Mouse (Mus musculus) heart, embryonic 12.5 days (tissue): Measurements from ENCODE around the gene BC004004. TPM values are rescaled to one million over a fixed set of nuclear protein-coding genes. Genes with fewer than 3 reads are reported as not detected.
"Not testable (repeated sequence)": the region's sequence is repeated elsewhere in the genome, so short reads cannot be mapped to it uniquely, and the experiment has no call there.

ENCODE experiments used
- ATAC-seq: fragments of 200-750 bp; cut with Nextera tagmentation; 2 replicates; pipeline ENCODE4 v1.8.0; 2017; ENCODE audit warnings: moderate TSS enrichment, moderate library complexity; ENCODE audit not compliant: insufficient number of reproducible peaks, low FRiP score
- H3K27ac ChIP-seq: fragments of 300-500 bp; sonication (generic); 2 replicates; pipeline ENCODE4 v1.5.1; 2016; ENCODE audit warnings: mild to moderate bottlenecking, moderate library complexity; ENCODE audit not compliant: poor library complexity, severe bottlenecking
- H3K27me3 ChIP-seq: fragments of 300-500 bp; sonication (generic); replicated peaks from 2 replicates; pipeline ENCODE4 v1.6.1; 2016; ENCODE audit warnings: mild to moderate bottlenecking, moderate library complexity
- H3K36me3 ChIP-seq: fragments of 300-500 bp; sonication (generic); 2 replicates; pipeline ENCODE4 v1.6.1; 2016; ENCODE audit warnings: mild to moderate bottlenecking, moderate library complexity
- H3K4me1 ChIP-seq: fragments of 300-500 bp; sonication (generic); replicated peaks from 2 replicates; pipeline ENCODE4 v1.6.1; 2016; ENCODE audit warnings: mild to moderate bottlenecking
- H3K4me2 ChIP-seq: fragments of 300-500 bp; sonication (generic); 2 replicates; pipeline ENCODE4 v1.6.1; 2016; ENCODE audit warnings: mild to moderate bottlenecking, moderate library complexity
- H3K4me3 ChIP-seq: fragments of 300-500 bp; sonication (generic); 2 replicates; pipeline ENCODE4 v1.5.1; 2016; ENCODE audit warnings: mild to moderate bottlenecking
- H3K9ac ChIP-seq: fragments of 300-500 bp; sonication (generic); 2 replicates; pipeline ENCODE4 v1.6.1; 2016; ENCODE audit warnings: mild to moderate bottlenecking, moderate library complexity
- H3K9me3 ChIP-seq: fragments of 300-500 bp; sonication (generic); replicated peaks from 2 replicates; pipeline ENCODE4 v1.6.1; 2016; ENCODE audit warnings: mild to moderate bottlenecking, moderate library complexity
- WGBS: fragments of 180-500 bp; shearing (Covaris S2); methylation state at CpG from one replicate; pipeline ENCODE4 v1.1.7; 2016; 5-methylcytosine and 5-hydroxymethylcytosine counted together
- polyA plus RNA-seq: library from polyadenylated mRNA; unstranded; fragments of >200 nt; fragmentation: Nextera tagmentation; extraction: Ambion mirVana; gene quantifications from 2 replicates; pipeline ENCODE4 v1.2.1, GENCODE M21; 2016

BC004004 gene
- polyA plus RNA-seq, 1 experiment from 2014 or later = 80.0 TPM

DNA sequence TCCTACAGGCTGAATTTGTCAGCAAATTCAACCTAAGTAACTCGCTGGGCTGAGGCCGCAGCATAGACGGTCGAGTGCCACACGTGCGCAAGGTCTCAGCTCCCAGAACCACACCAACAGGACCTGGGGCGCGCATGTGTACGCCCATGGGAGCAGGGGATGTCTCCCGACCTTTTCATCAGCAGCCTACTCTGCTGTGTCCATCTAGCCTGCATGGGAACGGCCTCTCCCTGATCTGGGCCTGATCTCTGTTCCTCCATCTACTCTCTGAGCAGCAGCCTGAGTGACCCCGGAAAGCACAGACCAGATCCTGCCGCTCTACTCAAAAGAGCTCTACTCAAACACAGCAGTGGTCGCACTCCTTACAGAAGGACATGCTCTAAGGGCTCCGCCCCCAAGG is 8.1 kb upstream of the BC004004 start:
- no peaks in the 10 kb centered on the region for H3K9me3 ChIP-seq
- no peaks in the 10 kb centered on the region for H3K27me3 ChIP-seq
- H3K4me1 ChIP-seq = peaks cover 71% of the 10 kb centered on the region
- ATAC-seq = no peak
- no peak overlapping the region for H3K4me3 ChIP-seq
- H3K36me3 ChIP-seq = peaks cover 54% of the 10 kb centered on the region
- 92% methylated on average over 15 of the region's 15 CpGs for WGBS
- H3K4me2 ChIP-seq = no peak overlapping the region
- peak overlapping the region; percentile 1; the same call in 1 of the 2 replicates for H3K9ac ChIP-seq
- H3K27ac ChIP-seq = no peak overlapping the region

- no peak for ATAC-seq
- H3K27ac ChIP-seq = no peak overlapping the region
- peaks cover 44% of the 10 kb centered on the region for H3K36me3 ChIP-seq
- H3K9ac ChIP-seq = peak overlapping the region; percentile 21; the same call in 1 of the 2 replicates
- no peak overlapping the region for H3K4me2 ChIP-seq
- no peaks in the 10 kb centered on the region for H3K27me3 ChIP-seq
- H3K4me1 ChIP-seq = peaks cover 58% of the 10 kb centered on the region
- H3K4me3 ChIP-seq = no peak overlapping the region
- WGBS = 85% methylated on average over 22 of the region's 22 CpGs
- H3K9me3 ChIP-seq = no peaks in the 10 kb centered on the region
These were observed 6.9 kb upstream of the BC004004 start for GRCm38 (mm10) chr17:29261603-29262258.

DNA sequence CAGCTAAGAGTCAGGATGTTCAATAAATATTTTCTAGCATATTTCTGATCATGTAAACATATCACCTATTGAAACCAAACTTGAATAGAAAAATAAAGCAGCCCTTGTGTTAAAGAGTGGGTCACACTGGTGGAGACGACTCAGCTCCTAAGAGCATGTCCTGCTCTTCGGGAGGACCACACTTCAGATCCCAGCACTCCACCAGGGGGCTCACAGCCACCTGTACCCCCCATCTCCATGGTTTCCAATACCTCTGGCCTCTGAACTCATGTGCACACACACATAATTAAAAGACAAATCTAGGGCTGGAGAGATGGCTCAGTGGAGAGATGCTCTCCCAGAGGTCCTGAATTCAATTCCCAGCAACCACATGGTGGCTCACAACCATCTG is 6.3 kb upstream of the BC004004 start:
- ATAC-seq = no peak
- H3K4me1 ChIP-seq = peaks cover 53% of the 10 kb centered on the region
- H3K4me2 ChIP-seq = peak overlapping the region; percentile 83
- no peaks in the 10 kb centered on the region for H3K27me3 ChIP-seq
- H3K27ac ChIP-seq = no peak overlapping the region
- WGBS = 55% methylated on average over 2 of the region's 2 CpGs
- 0 out of 2 replicates have a peak overlapping the region, but pooled peaks have one; percentile 2 for H3K4me3 ChIP-seq
- no peaks in the 10 kb centered on the region for H3K9me3 ChIP-seq
- peak overlapping the region; percentile 52; the same call in 1 of the 2 replicates for H3K9ac ChIP-seq
- H3K36me3 ChIP-seq = peaks cover 43% of the 10 kb centered on the region

DNA sequence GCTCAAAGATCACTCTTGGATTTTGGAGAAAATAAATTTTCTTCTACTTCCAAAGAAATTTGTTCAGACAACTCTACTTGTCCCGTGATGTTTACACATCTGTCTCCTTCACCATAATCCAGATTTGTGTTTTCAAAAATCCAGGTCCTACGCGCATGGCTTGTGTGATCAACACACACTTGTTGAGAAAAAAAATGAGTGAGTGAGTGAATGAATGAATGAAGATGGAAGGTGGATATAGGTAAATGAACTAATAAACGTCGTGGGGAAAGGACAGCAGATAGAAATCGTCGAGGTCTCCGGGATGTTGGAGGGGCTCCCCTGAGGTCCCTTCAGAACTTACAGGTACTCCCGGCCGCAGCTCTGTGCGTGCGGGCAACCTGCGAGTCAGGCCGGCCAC is 5.2 kb upstream of the BC004004 start:
- Histone ChIP-seq H3K27me3 (no peaks in the 10 kb centered on the region), H3K4me3 (peak overlapping the region; percentile 87), H3K36me3 (peaks cover 32% of the 10 kb centered on the region), H3K27ac (peak overlapping the region; percentile 98), H3K4me2 (peak overlapping the region; percentile 83), H3K4me1 (peaks cover 45% of the 10 kb centered on the region), H3K9ac (peak overlapping the region; percentile 88), H3K9me3 (no peaks in the 10 kb centered on the region)
- under 1% methylated on average over 14 of the region's 14 CpGs for WGBS
- 0 out of 2 replicates have a peak, but pooled peaks have one; percentile 3 for ATAC-seq

- 7% methylated on average over 38 of the region's 38 CpGs for WGBS
- ATAC-seq = peak; percentile 60
- H3K4me1 ChIP-seq = peaks cover 40% of the 10 kb centered on the region
These were observed 4.6 kb upstream of the BC004004 start, which contains the start of gene Ppil1 for GRCm38 (mm10) chr17:29263840-29264633. Gene Ppil1 (minus strand): TSS chr17:29264186.

DNA sequence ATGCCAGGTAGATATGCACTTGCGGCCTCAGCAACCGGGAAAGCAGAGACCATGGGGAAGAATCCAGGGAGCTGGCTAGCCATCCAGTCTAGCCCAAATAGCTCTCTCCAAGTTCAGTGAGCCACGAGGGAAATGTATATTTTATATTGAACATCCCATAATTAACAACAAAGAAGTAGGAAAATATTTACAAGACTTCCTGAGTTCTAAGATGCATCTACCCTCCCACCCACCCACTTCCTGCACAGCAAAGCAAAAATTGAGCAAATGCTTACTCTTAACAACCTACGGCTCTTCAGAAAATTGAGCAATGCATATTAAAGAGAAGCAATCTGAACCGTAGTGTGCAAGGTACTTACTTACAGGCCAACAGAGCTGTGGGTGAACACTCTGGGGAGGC is 3.8 kb upstream of the BC004004 start:
- ATAC-seq = no peak
- Histone ChIP-seq H3K27ac (peak overlapping the region; percentile 98), H3K36me3 (peaks cover 23% of the 10 kb centered on the region), H3K4me1 (peaks cover 41% of the 10 kb centered on the region), H3K9me3 (no peaks in the 10 kb centered on the region), H3K27me3 (no peaks in the 10 kb centered on the region), H3K4me2 (peak overlapping the region; percentile 83; the same call in 1 of the 2 replicates), H3K4me3 (peak overlapping the region; percentile 87; the same call in 1 of the 2 replicates), H3K9ac (peak overlapping the region; percentile 88)
- 88% methylated on average over 5 of the region's 5 CpGs for WGBS

More at GRCm38 (mm10) chr17:29263840-29264633, 4.6 kb upstream of the BC004004 start, which contains the start of gene Ppil1:
- H3K36me3 ChIP-seq = peaks cover 26% of the 10 kb centered on the region
- peak within 1 kb of the TSS; percentile 98 for H3K27ac ChIP-seq
- H3K9me3 ChIP-seq = no peaks in the 10 kb centered on the region
- peak within 1 kb of the TSS; percentile 88 for H3K9ac ChIP-seq
- peak within 1 kb of the TSS; percentile 87 for H3K4me3 ChIP-seq
- peak within 1 kb of the TSS; percentile 83 for H3K4me2 ChIP-seq
- no peaks in the 10 kb centered on the region for H3K27me3 ChIP-seq

GRCm38 (mm10) chr17:29267040-29267439 is 1.5 kb upstream of the BC004004 start:
- not testable (repeated sequence) for H3K9me3 ChIP-seq, H3K4me3 ChIP-seq, H3K4me2 ChIP-seq, H3K36me3 ChIP-seq, H3K27me3 ChIP-seq, ATAC-seq, H3K27ac ChIP-seq, H3K9ac ChIP-seq
- 91% methylated on average over 2 of the region's 2 CpGs for WGBS
- H3K4me1 ChIP-seq = peaks cover 37% of the 10 kb centered on the region

DNA sequence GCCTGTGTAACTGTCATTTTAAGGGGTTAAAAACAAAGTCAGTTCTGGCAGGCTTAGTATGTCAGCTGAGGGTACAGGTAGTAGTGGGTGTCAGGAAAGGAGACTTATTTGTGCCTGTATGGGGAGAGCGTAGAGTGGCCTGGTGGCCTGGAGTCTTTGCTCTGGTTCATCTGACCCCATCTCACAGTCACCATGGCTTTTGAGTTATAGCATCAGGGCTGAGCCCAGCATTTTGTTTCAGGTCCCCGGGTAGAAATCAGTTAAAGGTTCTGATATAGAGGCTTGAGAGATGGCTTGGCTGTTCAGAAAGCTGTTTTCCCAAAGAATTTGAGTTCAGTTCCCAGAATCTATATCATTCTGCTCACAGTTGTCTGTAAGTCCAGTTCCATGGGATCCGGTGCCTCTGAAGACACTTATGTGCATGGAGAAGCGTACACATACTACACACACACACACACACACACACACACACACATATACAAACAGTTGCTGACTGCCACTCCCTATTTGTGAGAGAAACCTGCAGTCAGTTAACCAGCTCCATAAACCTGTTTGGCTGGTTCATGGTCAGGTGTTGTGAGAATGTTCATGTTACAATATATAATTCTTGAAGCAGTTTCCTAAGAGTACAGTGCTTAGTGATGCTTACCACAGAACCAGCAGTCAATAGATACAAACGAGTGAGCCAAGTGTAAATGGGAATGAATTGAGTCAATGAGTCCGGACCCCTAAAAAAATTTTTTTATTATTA is 482 bp upstream of the BC004004 start:
- 0 out of 2 replicates have a peak, but pooled peaks have one; percentile 7 for ATAC-seq
- Histone ChIP-seq H3K4me3 (peak overlapping the region; percentile 86), H3K4me2 (peak overlapping the region; percentile 72), H3K9me3 (no peaks in the 10 kb centered on the region), H3K36me3 (peaks cover 3% of the 10 kb centered on the region; the same call in 1 of the 2 replicates), H3K4me1 (peaks cover 26% of the 10 kb centered on the region), H3K27me3 (no peaks in the 10 kb centered on the region), H3K27ac (peak overlapping the region; percentile 89; the same call in 1 of the 2 replicates), H3K9ac (peak overlapping the region; percentile 95; the same call in 1 of the 2 replicates)
- whole genome bisulfite sequencing = 62% methylated on average over 6 of the region's 6 CpGs

GRCm38 (mm10) chr17:29269349-29269706 is 740 bp downstream of the BC004004 start:
- H3K4me3 ChIP-seq = peak overlapping the region; percentile 86
- WGBS = 18% methylated on average over 10 of the region's 10 CpGs
- peaks cover 29% of the 10 kb centered on the region for H3K4me1 ChIP-seq
- peak overlapping the region; percentile 95 for H3K9ac ChIP-seq
- no peak for ATAC-seq
- no peaks in the 10 kb centered on the region for H3K27me3 ChIP-seq
- peak overlapping the region; percentile 89 for H3K27ac ChIP-seq
- peak overlapping the region; percentile 72 for H3K4me2 ChIP-seq
- peaks cover 3% of the 10 kb centered on the region; the same call in 1 of the 2 replicates for H3K36me3 ChIP-seq
- no peaks in the 10 kb centered on the region for H3K9me3 ChIP-seq

GRCm38 (mm10) chr17:29270148-29270698 is 1.6 kb downstream of the BC004004 start:
- Histone ChIP-seq H3K27ac (no peak overlapping the region), H3K4me1 (peaks cover 26% of the 10 kb centered on the region), H3K9ac (0 out of 2 replicates have a peak overlapping the region, but pooled peaks have one; percentile 95), H3K27me3 (no peaks in the 10 kb centered on the region), H3K4me3 (no peak overlapping the region), H3K4me2 (no peak overlapping the region; the same call in 1 of the 2 replicates), H3K36me3 (peaks cover 3% of the 10 kb centered on the region; the same call in 1 of the 2 replicates), H3K9me3 (no peaks in the 10 kb centered on the region)
- WGBS = 90% methylated on average over 9 of the region's 9 CpGs
- no peak for ATAC-seq
